Mouse (Mus musculus) WW6 (cell line): ENCODE measurements around the gene Gm10837.

Experiments used
- DNase-seq: peaks from one replicate; pipeline ENCODE4 v3.0.0-alpha.2; 2013; ENCODE audit warnings: low read depth, low spot score

The Gm10837 gene

DNA sequence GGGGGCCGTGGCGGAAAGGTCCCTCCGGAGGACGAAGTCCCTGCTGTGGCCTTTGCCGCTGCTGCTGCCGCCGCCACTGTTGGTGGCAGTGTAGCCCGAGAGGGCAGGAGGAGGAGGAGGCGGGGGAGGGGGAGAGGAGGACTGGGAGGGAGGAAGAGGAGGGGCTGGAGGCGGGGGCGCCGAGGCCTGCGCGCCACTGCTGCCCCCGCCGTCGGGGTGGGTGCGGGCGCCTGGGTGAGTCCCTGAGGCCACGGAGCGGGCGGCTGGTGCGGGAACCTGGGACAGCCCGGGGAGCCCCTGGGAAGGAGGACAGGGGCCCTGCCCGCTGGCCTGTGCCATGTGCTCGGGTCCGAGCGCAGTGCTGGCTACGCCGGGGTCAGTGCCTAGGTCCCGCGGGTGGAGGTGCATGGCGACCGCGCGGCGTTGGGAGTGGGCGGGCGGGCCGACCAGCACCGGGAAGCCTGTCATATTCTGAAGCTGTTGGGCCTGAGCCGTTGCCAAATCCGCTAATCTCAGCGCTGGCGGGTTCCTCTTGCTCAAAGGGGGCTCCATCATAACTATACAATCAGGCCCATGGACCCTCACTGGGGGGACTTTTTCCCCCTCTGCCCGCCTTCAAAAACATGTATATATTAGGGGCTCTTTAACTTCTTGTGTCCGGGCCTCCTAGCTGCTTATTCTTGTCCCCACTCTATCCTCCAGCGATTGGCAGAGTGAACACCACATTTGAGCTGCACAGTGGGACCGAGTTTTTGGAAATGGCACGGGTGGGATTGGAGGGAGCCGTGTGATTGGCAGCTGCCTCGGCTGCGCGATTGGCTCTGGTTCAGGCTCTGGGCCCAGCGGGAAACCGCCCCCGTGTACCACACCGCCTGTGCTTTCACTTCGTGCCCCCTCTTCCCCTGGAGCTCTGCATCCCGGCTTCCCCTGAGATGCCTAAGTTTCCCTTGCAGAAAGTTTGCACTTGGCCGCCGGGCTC lies 25.3 kb upstream of the Gm10837 start, which contains the start of gene Zic5:
Zic5 (minus strand) TSS at position 915 of the 979 bp plus-strand sequence.
- no peak for DNase-seq

DNA sequence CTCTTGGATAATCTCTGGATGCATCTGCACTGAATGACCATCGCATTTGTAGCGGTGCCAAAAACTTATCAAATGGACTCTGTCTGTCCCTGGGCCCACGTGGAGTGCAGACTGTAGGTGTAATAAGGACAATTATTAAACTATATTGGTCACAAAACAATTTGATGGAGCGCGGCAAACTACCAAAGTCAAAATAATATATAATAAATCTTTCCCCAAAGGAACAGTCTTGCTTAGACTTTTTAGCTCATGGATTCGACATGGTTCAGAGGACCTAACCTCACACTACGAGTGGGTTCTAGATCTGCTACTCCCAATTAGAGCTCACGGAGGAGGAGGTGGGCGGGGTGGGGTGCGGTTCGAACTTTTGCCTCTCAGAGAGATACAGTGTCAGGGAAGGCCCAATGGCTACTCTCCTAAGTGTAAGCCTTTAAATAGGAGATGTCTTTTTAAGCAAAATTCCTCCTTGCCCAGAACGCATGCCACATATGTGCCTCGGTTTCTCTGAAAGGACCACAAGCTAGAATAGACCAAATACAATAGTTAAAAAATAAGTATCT lies 24.4 kb upstream of the Gm10837 start:
- DNase-seq, result no peak

DNA sequence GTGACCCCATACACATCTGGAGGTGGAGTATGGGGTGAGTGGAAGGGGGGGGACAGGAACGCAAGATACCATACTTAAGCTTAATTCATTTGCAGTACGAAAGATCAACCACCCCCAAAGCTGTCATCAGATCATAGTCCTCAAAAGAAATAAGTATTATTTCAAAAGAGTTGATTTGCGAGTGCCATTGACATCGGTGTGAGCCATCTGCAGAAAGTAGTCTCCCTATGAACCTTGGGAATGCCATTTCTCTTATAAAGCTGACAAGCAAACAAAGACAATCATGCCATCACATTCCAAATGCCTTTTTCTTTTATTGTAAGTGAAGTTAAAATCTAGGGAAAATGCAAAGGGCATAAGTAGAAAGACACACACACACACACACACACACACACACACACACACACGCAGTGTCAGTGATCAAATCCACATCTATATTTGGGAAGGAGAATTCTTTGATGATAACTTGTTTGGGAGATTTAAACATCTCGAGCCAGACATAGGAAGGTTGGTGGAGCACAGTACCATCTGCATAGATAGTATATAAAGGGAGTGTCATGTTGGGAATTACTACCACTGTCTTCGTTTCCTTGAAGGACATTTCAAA lies 23.5 kb upstream of the Gm10837 start:
- no peak for DNase-seq

DNA sequence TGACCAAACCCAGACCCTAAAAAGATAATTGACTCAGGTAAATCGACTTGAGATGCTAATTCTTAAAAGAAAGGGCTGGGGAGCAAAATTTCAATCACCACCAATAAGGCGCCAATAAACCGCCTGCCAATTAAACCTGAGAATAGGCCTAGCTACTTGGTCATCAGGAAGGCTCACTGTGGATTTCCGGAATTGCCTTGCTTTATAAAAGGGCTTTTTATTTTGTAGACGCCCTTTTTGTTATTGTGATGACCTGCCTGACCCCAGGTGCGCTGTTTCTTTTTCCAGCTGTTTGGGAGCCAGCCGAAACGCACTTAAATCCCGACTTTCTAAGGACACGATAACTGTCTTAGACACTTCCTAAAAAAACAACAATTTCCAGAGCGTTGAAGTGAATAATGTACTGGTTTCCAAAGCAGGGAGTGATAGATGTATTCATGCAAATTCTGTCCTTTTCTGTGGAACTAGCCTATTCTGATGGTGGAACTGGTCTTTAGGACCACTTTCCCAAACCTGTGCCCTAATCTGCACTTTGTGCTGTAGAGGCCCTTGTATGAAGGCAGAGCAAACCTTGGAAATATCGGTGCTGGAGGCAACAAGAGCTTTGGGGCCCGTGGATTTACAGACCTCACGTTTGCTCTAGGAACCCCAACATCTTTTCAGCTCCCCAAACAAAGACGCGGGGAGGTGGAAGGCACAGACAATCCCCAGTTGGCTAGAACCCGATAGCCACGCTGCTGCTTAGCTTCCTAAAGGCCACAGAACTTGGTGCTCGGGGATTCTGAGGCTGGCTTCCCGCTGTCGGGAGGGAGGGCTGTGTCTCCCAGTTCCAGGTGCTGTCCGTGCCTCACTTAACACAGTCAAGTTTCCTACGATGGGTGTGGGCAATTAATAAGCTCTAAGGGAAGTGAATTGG lies 22.2 kb upstream of the Gm10837 start:
- no peak for DNase-seq

DNA sequence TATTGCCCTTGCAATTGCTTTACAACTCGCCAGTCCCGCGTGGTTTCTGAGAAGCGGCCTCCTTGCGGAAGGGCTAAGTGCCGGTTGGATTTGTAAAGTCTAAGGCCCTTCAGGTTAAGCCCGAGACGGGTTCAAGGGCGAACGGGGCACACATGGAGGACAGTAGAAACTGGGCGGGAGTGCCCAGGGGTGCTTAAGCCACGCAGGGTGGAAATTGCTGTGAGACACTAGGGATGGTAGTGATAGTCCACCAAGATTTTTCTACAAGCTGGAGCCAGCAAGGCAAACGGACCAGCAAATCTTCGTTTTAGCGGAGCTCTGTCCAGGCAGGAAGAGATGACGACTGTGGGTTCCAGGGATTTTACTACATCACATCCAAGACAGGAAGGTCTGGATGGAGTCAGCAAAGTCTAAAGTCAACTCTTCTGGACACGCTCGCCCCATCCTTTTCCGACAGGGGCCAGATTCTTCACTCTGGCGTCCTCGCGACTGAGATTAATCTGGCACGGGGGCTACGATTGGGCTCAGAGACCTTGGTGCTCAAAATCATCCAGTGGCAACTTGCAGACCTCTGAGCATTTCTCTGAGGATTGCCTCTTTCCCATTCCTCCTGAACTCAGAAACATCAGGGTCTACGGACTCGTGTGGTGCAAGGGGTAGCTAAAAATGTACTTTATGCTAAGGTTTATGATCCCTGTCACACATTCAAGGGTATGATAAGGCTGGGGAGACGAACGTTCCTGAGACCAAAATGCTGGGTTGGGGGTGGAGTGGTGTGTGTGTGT lies 21.2 kb upstream of the Gm10837 start:
- DNase-seq, result no peak

DNA sequence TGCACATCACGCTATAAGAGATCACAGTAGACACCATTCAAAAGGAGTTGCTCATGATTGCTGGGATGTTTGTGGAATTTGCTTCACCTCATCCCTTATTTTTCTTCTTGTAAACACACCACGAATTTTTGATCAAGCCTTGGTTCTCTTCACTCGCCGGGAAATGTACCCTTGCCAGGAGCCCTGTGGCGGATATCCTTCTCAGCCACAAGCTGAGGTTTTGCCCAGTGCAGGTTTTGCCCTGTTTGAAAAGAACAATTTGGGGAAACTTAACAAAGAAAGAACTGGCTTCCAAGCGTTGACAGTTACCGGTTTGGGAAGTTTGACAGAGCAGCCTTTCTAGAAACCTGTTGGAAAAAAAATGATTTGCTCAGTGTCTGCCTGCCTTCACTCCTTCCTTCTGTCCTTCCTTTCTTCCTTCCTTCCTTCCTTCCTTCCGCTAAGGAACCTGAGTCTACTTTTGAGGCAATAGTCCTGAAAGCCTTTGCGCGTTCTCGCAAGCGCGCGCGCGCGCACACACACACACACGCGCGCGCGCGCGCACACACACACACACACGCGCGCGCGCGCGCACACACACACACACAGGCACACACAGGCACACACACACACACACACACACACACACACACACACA lies 18.8 kb upstream of the Gm10837 start:
- no peak for DNase-seq

DNA sequence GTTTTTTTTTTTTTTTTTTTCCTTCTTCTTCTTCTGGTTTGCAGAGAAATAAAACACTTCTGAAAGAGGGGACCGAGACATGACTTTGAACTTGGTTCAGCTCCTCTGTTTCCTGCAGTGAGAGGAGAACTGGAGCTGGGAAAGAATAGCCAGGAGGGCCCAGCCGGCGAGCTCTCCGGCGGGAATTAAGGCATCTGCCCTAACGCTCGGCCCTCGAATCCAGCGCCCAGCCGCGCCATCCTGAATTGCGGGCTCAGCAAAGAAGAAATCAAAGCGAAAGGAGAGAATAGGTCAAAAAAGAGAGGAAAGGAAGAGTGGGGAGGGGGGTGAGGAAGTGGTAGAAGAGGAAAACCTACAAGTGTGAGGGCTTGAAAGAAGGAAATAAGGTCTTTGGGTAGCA lies 18.2 kb upstream of the Gm10837 start:
- DNase-seq, result no peak

DNA sequence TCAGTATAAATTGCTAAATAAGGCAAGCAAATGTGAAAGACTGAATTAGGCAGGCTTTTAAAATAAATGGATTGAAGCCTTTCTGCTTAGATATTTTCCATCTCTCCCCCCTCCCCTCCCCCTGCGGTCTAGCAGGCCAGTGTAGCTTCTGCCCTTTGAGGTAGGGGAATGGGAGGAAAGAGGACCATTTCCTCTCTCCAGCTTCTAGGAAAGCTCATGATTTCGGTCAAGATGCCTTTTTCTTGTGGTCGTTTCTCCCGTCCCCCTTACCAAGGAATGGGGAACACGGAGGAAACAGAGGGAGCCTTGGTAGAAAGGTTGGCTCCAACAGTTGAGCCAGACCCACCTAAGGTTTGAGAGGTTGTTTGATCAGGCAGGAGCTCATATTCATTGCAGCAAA lies 17.7 kb upstream of the Gm10837 start:
- no peak for DNase-seq

DNA sequence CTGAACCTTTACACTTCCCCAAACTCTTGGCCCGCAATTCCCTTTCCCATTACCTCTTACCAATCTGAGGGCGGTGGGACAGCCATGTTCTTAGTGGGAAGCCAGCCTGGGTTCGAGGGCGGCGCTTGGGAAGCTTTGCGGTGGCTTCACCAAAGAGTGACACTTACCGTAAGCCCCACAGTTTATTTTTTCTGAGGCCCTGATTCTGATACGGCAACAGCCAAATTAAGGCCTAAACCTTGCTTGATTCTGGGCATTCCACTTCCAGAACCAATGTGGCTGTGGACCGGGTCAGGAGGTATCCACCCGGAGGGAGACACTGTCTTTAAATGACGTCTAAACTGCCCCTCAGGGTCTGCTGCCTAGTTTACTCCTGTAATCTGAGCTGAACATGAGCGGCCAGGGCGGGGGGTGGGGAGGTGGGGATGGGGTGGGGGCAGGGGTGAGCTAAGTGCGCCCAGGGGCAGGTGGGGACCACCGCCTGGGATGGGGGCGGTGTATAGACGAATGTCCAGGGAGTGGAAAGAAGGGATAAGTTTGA lies 17.1 kb upstream of the Gm10837 start:
- no peak for DNase-seq

DNA sequence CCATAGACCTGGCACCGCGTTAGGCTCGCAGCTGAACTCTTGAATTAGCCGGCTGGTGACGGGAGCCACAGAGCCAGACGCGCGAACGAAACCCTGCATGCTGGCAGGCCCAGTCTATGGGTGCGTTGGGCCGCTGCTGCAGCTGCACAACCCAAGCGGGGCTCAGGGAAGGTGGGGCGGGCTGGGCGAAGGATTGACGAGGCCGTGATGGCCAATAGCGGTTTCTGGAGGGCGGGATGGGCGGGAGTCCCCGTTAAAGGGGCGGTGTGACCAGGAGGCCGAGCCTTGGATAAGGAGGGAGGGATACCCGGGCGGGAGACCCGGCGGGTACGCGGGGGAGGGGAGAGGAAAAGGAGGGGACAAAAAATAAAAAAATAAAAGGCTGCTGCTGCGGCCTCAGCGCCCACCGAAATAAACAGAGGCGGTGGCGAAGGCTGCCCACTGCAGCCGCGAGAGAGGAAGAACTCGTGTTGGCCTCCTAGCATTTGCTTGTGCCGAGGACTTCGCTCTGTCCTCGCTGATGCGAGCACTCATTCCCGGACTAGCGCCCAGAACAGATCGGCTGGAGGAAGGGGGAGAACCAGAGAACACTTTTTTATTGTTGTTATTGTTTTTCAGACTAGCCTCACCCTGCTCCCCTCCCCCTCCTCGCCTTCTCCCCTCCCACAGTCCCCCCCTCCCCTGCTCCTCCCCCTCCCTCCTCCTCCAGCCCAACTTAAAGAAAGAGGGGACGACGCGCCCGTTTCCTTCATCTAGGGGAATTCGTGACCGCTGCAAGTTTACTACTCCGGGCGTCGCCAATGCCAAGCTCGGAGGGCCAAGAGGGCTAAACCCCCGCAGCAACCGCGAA lies 16.1 kb upstream of the Gm10837 start:
- DNase-seq, result no peak

DNA sequence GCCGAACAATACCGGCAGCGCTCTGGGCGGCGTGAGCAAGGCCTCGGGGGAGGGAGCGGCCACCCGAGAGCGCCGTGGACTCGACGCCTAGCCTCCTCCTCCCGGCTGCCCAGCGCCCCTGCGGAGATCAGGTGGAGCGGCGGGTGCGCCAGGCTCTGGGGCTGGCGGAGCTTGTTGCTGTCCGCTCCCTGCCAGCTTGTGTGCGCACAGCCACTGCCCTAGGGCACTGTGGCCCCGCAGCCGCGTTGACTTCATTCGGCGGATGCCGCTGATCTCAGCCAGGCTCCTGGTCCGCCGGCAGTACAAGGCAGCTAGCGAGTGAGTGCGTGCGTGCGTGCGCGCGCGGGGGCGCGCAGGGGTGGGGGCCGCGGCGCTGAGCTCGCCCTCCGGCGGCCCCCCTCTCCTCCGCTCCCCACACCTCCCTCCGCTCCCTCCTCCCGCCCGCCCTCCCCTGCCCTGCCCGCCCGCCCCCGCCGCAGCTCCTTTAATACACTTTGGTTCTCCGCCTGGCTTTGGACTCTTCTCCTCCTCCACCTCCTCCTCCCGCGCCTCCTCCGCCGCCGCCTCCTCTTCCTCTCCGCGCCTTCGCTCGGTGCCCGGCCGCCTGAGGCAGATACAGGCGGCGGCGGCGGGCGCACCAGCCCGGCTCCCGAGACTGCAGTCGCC lies 15.4 kb upstream of the Gm10837 start, which contains the start of gene Zic2:
Zic2 (plus strand) TSS at position 545 of the 666 bp plus-strand sequence.
- no peak for DNase-seq

DNA sequence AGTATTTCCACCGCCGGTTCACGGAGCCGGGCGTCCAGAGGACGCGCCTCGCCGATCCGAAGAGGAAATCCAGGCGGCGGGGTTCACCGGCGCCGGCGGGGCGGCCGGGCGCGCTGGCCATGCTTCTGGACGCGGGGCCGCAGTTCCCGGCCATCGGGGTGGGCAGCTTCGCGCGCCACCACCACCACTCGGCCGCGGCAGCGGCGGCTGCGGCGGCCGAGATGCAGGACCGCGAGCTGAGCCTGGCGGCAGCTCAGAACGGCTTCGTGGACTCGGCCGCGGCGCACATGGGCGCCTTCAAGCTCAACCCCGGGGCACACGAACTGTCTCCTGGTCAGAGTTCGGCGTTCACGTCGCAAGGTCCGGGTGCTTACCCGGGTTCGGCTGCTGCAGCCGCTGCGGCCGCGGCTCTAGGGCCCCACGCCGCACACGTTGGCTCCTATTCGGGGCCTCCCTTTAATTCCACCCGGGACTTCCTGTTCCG lies 14.8 kb upstream of the Gm10837 start:
- DNase-seq, result no peak

DNA sequence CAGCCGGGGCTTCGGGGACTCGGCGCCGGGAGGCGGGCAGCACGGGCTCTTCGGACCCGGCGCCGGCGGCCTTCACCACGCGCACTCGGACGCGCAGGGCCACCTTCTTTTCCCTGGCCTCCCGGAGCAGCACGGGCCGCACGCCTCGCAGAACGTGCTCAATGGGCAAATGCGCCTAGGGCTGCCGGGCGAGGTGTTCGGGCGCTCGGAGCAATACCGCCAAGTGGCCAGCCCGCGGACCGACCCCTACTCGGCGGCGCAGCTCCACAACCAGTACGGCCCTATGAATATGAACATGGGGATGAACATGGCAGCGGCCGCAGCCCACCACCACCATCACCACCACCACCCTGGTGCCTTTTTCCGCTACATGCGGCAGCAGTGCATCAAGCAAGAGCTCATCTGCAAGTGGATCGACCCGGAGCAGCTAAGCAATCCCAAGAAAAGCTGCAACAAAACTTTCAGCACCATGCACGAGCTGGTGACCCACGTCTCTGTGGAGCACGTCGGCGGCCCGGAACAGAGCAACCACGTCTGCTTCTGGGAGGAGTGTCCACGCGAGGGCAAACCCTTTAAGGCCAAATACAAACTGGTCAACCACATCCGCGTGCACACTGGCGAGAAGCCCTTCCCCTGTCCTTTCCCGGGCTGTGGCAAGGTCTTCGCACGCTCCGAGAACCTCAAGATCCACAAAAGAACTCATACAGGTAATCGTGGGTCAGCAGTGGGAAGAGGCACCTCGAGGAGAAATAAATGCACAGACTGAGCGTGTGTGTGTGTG lies 14.2 kb upstream of the Gm10837 start:
- no peak for DNase-seq

DNA sequence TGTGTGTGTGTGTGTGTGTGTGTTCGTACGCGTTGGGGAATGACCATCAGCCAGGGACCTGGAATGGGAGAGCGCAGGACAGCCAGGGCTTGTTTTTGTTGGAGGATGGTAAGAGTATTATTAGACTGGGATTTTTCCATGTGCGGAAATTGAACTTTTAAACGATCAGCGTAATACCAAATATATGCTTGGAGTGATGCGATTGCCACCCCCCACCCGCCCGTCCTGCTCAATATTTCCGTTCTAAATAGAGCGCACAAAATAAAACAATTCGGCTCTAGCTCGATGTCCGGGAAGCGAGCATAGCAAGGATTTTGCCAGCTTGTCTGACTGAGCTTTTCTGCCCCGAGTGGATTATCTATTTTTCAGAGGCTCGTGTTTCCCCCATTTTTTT lies 13.6 kb upstream of the Gm10837 start:
- DNase-seq, result no peak

DNA sequence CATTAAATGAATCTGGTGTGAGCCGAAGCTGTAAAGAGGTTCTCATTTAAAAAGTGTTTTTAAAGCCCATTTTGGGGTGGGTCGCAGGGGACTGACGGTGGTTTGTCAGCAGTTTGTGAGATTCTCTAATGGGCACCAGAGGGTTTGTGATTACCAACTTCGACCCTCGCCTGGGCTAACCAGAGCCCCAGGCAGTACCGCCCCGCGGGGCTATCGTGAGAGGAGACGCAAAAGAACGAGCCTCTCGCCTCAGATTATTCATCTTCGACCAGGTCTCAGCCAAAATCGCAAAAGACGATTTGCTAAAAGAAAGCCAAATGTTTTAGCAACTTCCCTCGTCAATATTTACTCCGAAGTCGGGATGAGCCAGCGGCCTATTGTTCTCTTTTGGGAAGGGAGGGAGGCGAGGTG lies 13.1 kb upstream of the Gm10837 start:
- no peak for DNase-seq

DNA sequence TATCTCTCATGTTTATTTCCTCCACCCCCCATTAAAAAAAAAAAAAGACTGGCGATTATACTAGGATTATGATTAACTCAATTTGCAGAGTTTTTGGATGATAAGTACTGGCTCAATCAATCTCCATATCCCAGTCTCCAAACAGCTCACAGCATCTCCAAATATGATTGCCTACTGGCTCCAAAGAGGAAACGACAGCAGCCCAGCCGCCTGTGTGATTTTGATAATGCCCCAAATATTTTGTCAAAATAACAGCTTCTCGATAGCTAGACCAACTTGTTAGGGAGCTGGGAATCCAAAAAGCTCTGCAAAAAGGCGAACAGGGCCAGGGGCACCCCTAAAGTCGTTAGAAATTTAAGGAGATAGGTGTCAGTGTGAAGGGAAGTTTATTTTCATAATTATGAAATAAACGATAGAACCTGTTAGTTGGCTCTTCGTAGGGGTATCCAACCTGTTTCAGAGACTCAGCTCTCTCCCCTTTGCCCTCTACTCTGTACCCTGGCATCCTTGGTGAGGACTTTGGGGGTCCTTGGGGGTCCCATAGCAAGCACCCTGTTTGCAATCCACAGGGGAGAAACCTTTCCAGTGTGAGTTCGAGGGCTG lies 12.3 kb upstream of the Gm10837 start:
- DNase-seq, result no peak

DNA sequence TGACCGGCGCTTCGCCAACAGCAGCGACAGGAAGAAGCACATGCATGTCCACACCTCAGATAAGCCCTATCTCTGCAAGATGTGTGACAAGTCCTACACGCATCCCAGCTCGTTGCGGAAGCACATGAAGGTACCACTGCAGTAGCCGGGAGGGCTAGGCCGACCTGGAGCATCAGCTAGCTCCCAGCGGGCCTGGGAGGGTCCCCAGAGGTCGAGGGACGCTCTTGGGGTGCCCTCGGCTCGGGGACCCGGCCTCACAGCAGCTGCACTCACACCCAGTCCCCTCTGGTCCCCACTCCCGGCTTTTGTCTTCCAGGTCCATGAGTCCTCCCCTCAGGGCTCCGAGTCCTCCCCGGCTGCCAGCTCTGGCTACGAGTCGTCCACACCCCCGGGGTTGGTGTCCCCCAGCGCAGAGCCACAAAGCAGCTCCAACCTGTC lies 11.8 kb upstream of the Gm10837 start:
- DNase-seq, result no peak
